Mouse (Mus musculus) brown adipose tissue, adult 24 weeks (tissue): ENCODE measurements around the gene Sgms2. TPM values are rescaled to one million over a fixed set of nuclear protein-coding genes. Genes with fewer than 3 reads are reported as not detected.

Experiments used
- H3K27ac ChIP-seq: fragments of 200-500 bp; replicated peaks from 2 replicates; pipeline ENCODE4 v1.5.1; 2012; ENCODE audit warnings: low read depth, mild to moderate bottlenecking, low read length
- H3K4me1 ChIP-seq: fragments of 200-500 bp; 2 replicates; pipeline ENCODE4 v1.6.1; 2012; ENCODE audit warnings: low read length, mixed read lengths; ENCODE audit not compliant: control insufficient read depth, insufficient read depth, insufficient read length
- H3K4me3 ChIP-seq: fragments of 200-500 bp; 2 replicates; pipeline ENCODE4 v1.5.1; 2012; ENCODE audit warnings: low read depth, mild to moderate bottlenecking, low read length, moderate library complexity; ENCODE audit not compliant: insufficient read depth
- polyA plus RNA-seq: library from polyadenylated mRNA; stranded (reverse); fragments of >200 nt; gene quantifications from 2 replicates; pipeline ENCODE4 v1.2.4, GENCODE M21; 2012; ENCODE audit not compliant: missing spikeins, insufficient read depth, insufficient read length

The Sgms2 gene
- polyA plus RNA-seq, 1 experiment = 8.1 TPM

GRCm38 (mm10) chr3:131292959-131293358 lies 198.3 kb downstream of the Sgms2 start:
- no peaks in the 10 kb centered on the region for H3K4me1 ChIP-seq
- no peak overlapping the region for H3K27ac ChIP-seq
- H3K4me3 ChIP-seq = no peak overlapping the region

GRCm38 (mm10) chr3:131292349-131292748 lies 198.9 kb downstream of the Sgms2 start:
- Histone ChIP-seq H3K27ac (no peak overlapping the region), H3K4me1 (no peaks in the 10 kb centered on the region)

GRCm38 (mm10) chr3:131291890-131292289 lies 199.3 kb downstream of the Sgms2 start:
- Histone ChIP-seq H3K4me3 (no peak overlapping the region), H3K4me1 (no peaks in the 10 kb centered on the region), H3K27ac (no peak overlapping the region)

More at GRCm38 (mm10) chr3:131292349-131292748, 198.9 kb downstream of the Sgms2 start:
- no peak overlapping the region for H3K4me3 ChIP-seq

GRCm38 (mm10) chr3:131274151-131274550 lies 217.1 kb downstream of the Sgms2 start:
- Histone ChIP-seq H3K4me3 (no peak overlapping the region), H3K27ac (no peak overlapping the region), H3K4me1 (no peaks in the 10 kb centered on the region)

- H3K4me3 ChIP-seq = peak overlapping the region; percentile 58
- H3K27ac ChIP-seq = peak overlapping the region; percentile 67
These were observed 218.7 kb downstream of the Sgms2 start for GRCm38 (mm10) chr3:131272374-131273100.

GRCm38 (mm10) chr3:131271559-131272373 lies 219.4 kb downstream of the Sgms2 start, which contains the start of gene Hadh:
Hadh (minus strand) TSS chr3:131272101.
- Histone ChIP-seq H3K4me3 (peak within 1 kb of the TSS; percentile 91), H3K27ac (peak within 1 kb of the TSS; percentile 74), H3K4me1 (no peaks in the 10 kb centered on the region)

More at GRCm38 (mm10) chr3:131272374-131273100, 218.7 kb downstream of the Sgms2 start:
- no peaks in the 10 kb centered on the region for H3K4me1 ChIP-seq

- Histone ChIP-seq H3K4me3 (peak overlapping the region; percentile 91), H3K27ac (peak overlapping the region; percentile 74)
These were observed 220.1 kb downstream of the Sgms2 start for GRCm38 (mm10) chr3:131271157-131271556.

GRCm38 (mm10) chr3:131270381-131270780 lies 220.8 kb downstream of the Sgms2 start:
- Histone ChIP-seq H3K4me3 (peak overlapping the region; percentile 91), H3K27ac (peak overlapping the region; percentile 74), H3K4me1 (peaks cover 4% of the 10 kb centered on the region; the same call in 1 of the 2 replicates)

More at GRCm38 (mm10) chr3:131271157-131271556, 220.1 kb downstream of the Sgms2 start:
- peaks cover 2% of the 10 kb centered on the region; the same call in 1 of the 2 replicates for H3K4me1 ChIP-seq

Other genes starting within 250 kb of the Sgms2 start
- gene Hadh, start 219.3 kb downstream of the Sgms2 start, polyA plus RNA-seq = 1,641 and 1,655 TPM in 2 replicates
- 28.2 and 36.0 TPM in 2 replicates for gene Cyp2u1, start 188.2 kb downstream of the Sgms2 start, polyA plus RNA-seq
- gene Papss1, start 73.4 kb upstream of the Sgms2 start, polyA plus RNA-seq = 22.6 and 27.6 TPM in 2 replicates